Mouse (Mus musculus): ENCODE results near the gene Smg6.

GRCm38 (mm10) chr11:75183917-75184570, 258.4 kb downstream of the Smg6 start:
- TF ChIP-seq POLR2A (IDR thresholded peaks at IDR 0.05; ENCODE audit: low read depth, low read length) (no peak), CTCF (IDR thresholded peaks at IDR 0.05; ENCODE audit: extremely low read depth, insufficient read length, insufficient replicate concordance, low read depth, low read length) (no peak)
